Mouse (Mus musculus): ENCODE results near the gene Osbpl10. TPM values are rescaled to one million over a fixed set of nuclear protein-coding genes. Genes with fewer than 3 reads are reported as not detected.

The Osbpl10 gene
- total RNA-seq, 4 experiments from 2014 or later: 39.9 to 46.4 (median 45.2) TPM

DNA sequence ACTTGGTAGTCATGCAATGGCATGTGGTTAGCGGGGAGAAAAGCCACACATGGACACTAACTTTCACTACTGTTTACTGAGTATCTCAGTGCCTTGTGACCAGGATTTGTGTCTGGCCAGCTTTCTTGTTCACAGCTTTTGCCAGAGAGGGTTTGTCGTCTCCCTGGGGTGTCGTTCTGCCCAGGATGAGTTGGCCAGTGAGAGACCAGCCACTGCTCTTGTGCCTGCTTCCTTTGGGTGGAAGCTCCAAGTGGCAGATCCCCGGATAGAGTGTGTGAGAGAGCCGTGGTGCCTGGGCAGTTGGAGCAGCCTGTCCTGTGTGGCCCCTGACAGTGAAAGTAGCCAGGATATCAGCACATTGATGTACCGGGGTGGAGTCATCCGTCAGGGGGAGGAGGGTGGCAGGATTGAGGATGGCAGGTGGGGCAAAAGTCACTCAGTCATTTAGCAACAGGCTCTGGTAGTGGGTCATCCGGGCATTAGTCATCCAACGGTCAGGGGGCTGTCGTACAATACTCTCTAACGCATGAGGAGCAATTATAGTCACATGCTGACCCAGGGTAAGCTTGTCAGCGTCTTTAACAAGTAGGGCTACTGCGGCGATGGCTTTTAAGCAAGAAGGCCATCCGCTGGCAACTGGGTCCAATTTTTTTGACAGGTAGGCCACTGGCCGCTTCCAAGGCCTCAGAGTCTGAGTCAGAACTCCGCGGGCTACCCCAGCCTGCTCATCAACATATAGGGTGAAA, 170.8 kb downstream of the Osbpl10 start:
- DNase-seq (ENCODE audit: low spot score in 2 of 2): no peak

DNA sequence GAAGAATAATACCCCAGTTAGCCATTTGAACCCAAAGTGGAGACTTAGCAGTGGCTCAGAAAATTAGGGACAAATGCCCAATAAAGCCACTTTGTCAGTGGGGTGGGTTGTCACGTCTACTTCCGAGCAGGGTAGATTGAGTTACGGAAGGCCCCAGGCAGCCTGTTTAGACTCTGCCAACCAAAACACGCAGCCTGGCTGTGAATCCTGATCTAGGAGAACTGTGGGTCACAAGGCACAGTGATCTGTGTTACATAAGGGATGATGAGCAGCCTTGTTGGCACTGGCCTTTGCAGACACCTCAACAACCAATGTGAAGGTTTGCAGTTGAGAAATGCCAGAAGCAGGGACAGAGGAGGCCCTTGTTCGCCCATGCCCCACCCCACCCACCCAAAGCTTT, 183.2 kb downstream of the Osbpl10 start:
- no peak for DNase-seq (ENCODE audit: low spot score in 2 of 2)

DNA sequence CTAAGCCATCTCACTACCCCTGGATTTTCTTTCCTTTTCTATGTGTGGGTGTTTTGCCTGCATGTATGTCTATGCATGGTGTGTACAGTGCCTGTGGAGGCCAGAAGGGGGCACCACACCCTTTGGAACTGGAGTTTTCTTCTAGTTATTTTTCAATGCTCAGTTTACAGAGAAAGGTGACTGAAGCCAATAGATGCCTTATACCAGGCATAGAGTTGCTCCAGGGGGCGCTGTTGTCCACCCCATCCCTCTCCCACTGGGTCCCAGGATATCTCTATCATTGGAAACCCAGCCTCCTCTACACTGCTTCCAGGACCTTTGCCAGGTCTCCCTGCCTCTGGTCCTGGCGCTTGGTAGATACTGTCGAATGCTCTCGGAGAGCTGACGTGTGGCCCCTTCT, 184.7 kb downstream of the Osbpl10 start:
- DNase-seq (ENCODE audit: low spot score in 2 of 2): no peak

DNA sequence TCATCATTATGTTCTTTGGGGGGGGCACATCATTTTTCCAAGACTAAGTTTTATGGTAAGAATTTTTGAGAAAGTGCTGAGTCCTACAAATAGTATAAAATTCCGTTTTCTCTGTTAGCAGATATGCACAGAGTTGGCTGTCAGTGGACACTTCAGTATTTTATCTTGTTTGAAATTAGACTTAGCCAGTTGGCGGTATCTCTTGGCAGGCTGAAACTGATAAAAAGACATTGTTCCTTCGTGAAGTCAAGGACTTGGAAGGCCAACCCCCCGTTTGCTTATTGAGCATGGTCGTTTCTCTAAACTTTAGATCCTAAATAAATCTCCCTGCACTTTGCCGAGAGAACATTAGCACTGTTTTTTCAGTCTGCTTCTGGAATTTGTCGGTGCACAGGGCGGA, 185.3 kb downstream of the Osbpl10 start:
- DNase-seq (ENCODE audit: low spot score in 2 of 2): no peak

DNA sequence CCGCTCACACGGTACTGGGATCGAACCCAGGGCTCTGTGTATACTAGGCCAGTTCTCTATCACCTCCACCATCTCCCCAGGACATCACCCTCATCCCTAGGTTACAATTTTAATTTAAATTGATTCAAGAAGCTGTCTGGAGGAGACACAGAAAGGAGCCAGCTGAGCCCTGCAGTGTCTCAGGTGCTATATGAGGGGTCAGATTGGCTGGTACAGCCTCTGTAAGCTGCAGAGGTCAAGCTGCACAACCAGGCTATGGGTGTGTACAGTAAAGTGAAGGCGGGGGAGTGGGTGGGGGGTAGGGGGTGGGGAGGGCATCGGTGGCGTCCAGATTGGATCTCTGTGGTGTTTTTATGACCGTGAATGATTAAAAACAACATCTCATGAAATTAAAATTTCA, 186.0 kb downstream of the Osbpl10 start:
- no peak for DNase-seq (ENCODE audit: low spot score in 2 of 2)

DNA sequence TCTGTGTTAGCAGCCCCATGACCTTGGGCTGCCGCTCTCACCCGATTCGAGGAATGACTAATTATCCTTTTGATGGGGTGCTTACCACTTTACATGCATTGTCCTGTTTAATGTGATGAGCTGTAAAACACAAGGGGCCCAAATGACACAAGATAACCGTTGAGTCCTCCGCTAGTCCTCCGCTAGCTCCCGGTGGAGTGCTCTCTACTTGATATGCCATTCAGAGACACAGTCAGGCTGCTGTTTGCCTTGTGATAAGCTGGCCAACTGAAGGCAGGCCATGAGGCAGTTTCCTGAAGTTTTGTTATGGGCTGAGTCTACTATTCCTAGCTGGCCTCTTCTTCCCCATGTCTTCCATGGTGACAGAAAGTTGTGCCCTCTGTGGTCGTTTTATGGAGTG, 187.6 kb downstream of the Osbpl10 start:
- no peak for DNase-seq (ENCODE audit: low spot score in 2 of 2)

DNA sequence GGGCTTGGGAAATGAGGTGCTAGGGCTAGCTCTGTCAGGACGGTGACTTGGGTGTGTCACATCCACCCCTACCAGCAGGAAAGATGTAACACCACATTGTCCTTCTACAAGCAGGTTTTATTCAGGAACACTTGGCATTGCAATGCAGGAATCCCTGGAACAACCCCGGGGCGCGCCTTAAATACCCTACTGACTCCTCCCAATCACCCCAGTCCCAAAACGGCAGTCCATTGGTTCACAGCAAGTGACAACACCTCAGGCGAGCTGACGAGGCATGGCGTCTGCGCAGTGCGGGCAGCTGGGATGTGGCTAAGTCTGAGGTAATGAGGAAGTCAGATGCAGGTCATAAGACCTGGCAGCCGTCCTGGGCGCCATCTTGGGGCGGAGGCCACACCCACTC, 191.2 kb downstream of the Osbpl10 start:
- DNase-seq (ENCODE audit: low spot score in 2 of 2): no peak

DNA sequence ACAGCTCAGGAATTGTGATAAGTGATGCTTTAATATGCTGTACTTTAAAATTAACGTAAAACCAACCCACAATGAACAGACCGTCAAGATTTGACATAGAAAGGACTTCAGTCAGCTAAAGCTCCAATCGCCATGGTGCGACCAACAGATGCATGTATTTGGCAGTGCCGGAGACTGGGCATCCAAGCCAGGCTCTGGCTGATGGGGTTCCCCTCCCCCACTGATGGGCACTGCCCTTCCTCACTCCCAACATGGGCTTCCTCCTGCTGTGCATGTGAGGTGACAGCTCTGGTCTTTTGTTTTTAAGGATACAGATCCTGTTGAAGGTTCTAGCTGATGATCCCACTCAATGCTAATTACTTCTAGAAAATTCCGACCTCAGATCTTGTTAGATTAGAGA, 193.7 kb downstream of the Osbpl10 start:
- DNase-seq (ENCODE audit: low spot score in 2 of 2): no peak

DNA sequence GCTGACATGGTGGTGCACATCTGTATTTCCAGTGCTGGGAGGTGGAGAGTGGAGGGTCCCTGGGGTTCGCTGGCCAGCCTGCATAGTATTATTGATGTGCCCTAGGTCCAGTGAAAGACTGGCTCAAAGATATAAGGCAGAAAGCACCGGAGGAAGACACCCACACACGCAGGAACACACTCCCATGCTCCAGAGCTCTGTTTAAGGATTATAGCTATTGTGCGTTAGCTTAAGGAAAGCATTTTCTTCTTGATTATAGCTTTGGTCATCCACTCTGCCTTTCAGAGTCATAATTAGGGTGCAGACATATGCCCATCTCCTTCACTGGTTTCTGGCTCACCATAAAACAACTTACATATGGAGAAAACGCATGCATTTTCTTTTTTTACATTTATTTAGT, 200.8 kb downstream of the Osbpl10 start:
- no peak for DNase-seq (ENCODE audit: low spot score in 2 of 2)

DNA sequence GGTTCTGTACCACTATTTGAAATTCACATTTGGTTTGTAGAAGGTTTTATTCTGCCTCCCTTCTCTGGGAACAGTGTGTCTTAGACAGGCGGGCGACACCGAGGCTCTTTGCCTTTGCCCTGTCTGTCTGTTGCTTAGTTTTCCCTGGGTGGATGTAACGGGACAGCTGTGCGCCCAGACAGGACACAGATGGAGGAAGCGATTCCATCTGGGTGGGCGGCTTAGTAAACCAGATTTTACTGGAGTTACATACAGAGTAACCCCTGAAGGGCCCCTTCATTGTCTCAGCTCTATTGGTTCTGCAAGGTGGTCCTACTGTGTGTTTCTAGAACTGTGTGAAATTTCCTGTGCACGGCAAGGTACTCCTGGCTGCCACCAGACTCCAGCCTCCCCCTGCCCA, 201.6 kb downstream of the Osbpl10 start:
- no peak for DNase-seq (ENCODE audit: low spot score in 2 of 2)

DNA sequence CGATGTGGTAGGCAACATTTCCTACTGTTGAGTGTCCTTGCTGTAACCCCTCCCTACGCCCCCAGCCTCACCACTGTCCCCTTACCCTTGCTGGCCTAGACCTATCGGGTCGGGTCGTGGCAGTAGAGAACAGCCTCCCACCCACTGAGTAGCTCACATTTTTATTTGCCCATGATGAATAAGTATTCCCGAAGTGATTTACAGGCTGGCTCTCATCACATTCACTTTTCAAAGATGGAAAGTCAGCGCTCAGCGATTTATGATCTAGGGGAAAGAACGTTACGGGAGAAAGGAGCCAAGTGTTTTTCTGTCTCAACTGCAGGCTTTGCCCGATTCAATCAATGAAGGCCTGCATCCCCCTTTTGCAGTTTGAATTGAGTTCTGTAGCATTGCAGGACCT, 208.0 kb downstream of the Osbpl10 start:
- no peak for DNase-seq (ENCODE audit: low spot score in 2 of 2)

DNA sequence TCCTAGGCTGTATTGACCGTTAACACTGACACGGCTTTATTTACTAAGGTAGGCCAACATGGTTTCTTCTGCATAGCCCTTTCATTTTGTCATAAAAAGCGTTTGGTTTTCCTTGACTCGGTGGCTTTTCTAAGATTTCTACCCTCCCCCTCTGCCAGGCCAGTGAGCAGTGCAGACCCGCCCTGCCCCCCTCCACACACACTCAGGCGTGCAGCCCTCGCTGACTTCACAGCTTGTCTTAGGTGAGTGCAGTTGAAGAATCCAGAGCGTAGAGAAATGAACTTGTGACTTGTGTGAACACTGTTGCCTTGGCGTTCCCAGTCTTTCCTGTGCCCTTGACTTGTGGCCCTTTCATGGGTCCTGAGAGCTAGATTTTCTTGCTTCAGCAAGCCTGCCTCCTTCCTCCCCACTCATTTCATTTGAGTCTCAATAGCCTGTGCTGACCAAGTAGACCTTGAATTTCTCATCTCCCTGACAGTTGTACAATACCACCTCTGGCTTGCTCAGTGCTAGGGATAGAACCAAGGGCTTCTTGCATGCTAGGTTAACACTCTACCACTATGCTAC, 212.1 kb downstream of the Osbpl10 start:
- no peak for DNase-seq (ENCODE audit: low spot score in 2 of 2)

DNA sequence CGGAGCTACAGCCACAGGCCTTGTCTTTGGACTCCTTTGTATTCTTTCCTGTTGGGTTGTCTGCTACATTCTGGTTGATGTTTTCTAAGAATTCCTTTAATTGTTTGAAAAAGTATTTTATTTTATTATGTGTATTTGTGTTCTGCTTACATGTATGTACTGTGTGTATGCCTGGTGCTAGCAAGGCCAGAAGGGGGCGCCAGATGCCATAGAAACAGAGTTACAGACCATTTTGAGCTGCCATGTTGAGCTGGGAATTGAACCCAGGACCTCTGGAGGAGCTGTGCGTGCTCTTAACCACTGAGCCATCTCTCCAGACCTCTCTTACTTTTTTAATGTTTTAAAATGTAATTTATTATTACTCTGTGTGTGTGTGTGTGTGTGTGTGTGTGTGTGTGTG, 214.5 kb downstream of the Osbpl10 start:
- no peak for DNase-seq (ENCODE audit: low spot score in 2 of 2)

DNA sequence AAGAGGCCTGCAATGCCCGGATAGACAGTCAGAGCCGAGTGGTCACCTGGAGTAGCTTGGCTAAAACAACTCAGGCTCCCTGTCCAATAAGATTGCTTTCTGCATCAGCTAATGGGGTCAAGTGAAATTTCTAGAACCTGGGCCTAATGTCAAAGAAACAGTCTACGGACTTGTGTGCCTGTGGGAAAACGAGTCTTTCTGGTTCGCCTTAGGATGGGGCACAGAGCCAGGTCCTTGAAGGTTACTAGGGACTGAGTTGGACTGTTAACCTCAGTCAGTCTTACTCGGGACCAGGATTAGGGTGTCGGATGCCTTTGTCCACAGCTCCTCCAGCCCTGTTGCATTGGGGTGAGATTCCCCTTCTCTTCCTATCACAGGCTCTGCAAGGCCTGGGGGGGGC, 218.7 kb downstream of the Osbpl10 start:
- no peak for DNase-seq (ENCODE audit: low spot score in 2 of 2)

DNA sequence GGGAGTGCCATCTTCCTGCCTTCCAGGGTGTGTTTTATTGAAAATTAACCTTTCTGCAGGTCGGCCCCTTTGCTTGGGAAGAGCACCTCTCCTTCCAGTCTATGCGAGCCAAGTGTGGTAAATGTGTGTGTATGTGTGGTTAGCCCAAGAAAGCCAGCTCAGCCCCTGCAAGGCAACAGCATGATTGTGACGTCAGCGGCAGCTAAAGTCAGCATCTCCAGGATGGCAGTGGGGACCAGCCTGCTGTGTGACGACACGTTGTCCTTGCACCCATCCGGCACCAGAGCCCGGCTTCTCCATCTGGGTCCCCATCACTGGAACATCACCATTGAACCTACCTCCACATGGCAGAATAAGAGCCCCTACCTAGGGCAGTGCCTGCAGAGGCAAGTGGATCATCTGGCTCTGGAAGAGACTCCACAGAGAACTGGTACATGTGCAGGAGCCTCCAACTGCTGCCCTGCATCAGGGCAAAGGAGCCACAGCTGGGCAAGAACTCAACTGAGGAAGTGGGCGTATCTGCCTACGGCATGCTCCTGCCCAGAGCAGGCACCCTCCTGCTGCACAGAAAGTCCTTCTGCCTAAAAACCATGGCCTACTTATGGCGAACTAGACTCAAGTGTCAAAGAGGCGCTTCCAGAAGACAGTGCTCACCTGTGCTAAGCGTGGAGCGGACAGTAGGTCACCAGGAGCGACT, 221.9 kb downstream of the Osbpl10 start:
- DNase-seq (ENCODE audit: low spot score in 2 of 2): no peak

DNA sequence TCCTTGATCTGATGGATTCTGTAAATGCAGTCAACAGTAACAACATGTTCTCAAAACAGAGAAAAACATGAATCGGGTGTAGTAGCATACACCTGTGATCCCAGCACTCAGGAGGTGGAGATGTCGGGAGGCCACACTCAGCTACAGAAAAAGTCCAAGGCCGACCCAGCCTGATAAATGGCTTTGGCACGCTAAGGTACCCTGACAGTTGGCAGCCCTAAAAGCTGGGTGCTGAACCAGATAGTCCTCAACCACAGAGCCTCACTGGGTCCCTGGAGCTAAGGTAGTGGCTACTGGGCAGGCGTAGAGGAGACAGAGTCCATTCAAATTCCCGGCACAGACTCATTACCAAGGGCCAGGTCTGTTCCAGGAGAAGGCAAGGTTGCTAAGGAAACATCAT, 222.9 kb downstream of the Osbpl10 start:
- no peak for DNase-seq (ENCODE audit: low spot score in 2 of 2)

DNA sequence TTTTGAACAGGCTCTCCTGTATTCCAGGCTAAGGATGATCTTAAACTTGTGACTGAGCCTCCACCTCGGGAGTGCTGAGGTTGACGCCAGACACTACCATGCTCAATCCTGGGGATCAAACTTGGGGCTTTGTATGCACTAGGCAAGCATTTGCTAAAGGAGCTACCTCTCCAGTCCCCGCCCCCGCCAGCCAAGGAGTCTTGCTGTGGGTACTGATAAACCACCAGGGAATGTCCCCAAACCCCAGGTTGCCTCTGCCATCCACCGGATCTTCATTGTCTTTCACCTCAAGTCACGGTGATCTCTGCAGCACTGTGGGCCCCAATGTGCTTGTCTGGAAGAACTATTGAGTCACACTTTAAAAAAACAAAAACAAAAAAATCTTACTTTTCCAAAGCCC, 224.8 kb downstream of the Osbpl10 start:
- no peak for DNase-seq (ENCODE audit: low spot score in 2 of 2)

DNA sequence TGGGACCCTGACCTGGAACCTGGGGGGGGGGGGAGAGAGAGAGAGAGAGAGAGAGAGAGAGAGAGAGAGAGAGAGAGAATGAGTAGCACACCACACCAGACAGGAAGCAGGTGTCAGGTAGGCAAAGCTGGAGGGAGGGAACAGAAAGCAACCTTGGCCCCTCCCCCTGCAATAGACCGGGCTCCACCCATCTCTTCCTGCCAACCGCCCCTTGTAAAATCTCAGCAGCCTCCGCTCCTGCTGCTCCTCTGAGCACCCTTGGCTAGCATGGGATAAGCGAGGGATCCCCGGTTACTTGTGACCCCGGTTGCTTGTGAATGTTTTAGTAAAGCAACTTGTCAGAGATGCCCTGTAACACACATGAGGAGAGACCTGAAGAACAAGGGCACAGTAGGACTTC, 227.1 kb downstream of the Osbpl10 start:
- no peak for DNase-seq (ENCODE audit: low spot score in 2 of 2)

DNA sequence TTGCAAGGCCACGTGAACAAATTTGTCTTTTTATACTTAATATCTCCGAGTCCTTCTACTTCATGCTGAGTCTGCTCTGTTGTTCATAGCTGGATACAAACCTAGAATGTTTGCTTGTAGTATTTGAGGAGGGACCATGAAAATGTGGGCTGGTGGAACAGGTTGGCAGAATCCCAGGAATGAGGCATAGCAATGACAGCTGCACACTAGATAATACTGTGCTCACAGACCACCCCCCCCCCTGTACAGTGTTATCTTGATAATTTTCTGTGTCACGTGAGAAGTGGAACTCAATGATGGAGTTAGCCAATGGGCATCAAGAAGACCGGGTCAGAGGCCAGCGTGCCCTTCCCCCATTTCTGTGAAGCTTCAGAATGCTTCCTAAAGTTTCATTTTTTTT, 227.8 kb downstream of the Osbpl10 start:
- DNase-seq (ENCODE audit: low spot score in 2 of 2): no peak

DNA sequence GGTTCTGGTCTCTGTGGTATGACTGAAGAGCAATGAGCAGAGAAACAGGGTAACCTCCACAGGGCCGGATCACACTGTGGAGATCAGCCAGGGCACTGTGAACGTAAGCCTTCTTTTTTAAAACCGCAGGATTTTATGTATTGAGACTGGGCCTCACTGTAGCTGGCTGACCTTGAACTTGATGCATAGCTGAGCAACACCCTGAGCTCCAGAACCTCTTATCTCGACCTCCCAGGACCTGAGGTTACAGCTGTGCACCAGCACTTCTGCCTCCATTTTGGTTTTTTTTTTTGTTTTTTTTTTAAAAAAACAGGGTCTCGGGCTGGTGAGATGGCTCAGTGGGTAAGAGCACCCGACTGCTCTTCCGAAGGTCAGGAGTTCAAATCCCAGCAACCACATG, 231.4 kb downstream of the Osbpl10 start:
- no peak for DNase-seq (ENCODE audit: low spot score in 2 of 2)

DNA sequence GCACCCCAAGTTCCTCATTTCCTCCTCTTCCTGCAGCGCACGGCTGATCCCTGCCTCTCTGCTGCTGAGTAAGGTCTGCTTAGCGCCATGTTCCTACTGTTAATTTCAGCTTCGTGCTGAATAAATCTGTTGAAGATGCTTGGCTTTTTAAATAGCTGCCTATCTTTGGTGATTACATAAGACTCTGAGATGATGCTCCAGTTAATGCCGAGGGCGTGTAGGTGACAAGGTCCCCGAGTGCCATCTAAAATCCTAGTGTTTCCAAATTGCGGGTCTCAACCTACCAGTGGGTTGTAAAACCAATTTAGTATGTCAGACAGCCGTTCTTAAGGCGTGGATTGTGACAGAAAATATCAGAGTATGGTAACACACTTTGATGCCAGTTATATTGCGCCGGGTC, 232.2 kb downstream of the Osbpl10 start:
- no peak for DNase-seq (ENCODE audit: low spot score in 2 of 2)

DNA sequence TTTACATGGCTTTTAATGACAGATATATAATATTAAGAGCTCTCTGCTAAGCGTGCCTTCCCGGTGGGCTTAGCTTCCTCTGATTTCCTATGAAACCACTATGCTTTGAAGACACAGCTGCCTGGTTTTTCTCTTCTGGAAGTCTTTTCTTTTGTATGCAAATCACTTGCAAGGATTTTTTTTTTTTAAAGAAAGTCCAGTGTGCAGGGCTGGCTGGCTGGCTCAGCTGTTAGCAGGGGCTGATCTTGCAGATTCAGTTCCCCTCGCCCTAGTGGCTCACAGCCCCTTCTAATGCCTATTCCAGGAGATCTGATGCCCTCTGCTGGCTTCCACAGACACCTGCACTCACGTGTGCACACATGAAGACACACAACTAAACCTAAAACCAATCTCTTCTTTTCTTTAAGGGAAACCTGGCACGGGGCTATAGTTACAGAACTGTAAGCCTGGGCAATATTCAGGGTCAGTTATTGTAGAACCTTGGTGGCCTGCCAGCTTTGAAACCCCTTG, 235.4 kb downstream of the Osbpl10 start:
- no peak for DNase-seq (ENCODE audit: low spot score in 2 of 2)

Measured in left cerebral cortex, adult 8-10 months (tissue).